Mouse (Mus musculus) midbrain, embryonic 14.5 days (tissue): ENCODE data around the gene Mafg. TPM values are rescaled to one million over a fixed set of nuclear protein-coding genes. Genes with fewer than 3 reads are reported as not detected.

Experiments used
- ATAC-seq: fragments of 200-750 bp; cut with Nextera tagmentation; 2 replicates; pipeline ENCODE4 v1.8.0; 2017; ENCODE audit warnings: moderate number of reproducible peaks, moderate library complexity; ENCODE audit not compliant: low FRiP score, low TSS enrichment
- DNase-seq: peaks from one replicate; pipeline ENCODE4 v3.0.0-alpha.2; 2015
- H3K27ac ChIP-seq: fragments of 300-500 bp; sonication (generic); replicated peaks from 2 replicates; pipeline ENCODE4 v1.5.1; 2014; ENCODE audit warnings: mild to moderate bottlenecking, low read depth, low read length, moderate library complexity
- H3K27me3 ChIP-seq: fragments of 300-500 bp; sonication (generic); 2 replicates; pipeline ENCODE4 v1.6.1; 2014; ENCODE audit warnings: low read length, control low read depth, mixed read lengths; ENCODE audit not compliant: control insufficient read depth, insufficient read depth
- H3K36me3 ChIP-seq: fragments of 300-500 bp; sonication (generic); 2 replicates; pipeline ENCODE4 v1.6.1; 2014; ENCODE audit warnings: low read length, control low read depth; ENCODE audit not compliant: control insufficient read depth, insufficient read depth
- H3K4me1 ChIP-seq: fragments of 300-500 bp; sonication (generic); 2 replicates; pipeline ENCODE4 v1.6.1; 2014; ENCODE audit warnings: mild to moderate bottlenecking, antibody characterized with exemption, low read length, control low read depth; ENCODE audit not compliant: control insufficient read depth, insufficient read depth
- H3K4me2 ChIP-seq: fragments of 300-500 bp; sonication (generic); 2 replicates; pipeline ENCODE4 v1.6.1; 2014; ENCODE audit warnings: mild to moderate bottlenecking, low read length, moderate library complexity
- H3K4me3 ChIP-seq: fragments of 300-500 bp; sonication (generic); replicated peaks from 2 replicates; pipeline ENCODE4 v1.5.1; 2014; ENCODE audit warnings: low read depth, low read length
- H3K9ac ChIP-seq: fragments of 300-500 bp; sonication (generic); replicated peaks from 2 replicates; pipeline ENCODE4 v1.6.1; 2014; ENCODE audit warnings: mild to moderate bottlenecking, low read length, moderate library complexity
- H3K9me3 ChIP-seq: fragments of 300-500 bp; sonication (generic); 2 replicates; pipeline ENCODE4 v1.6.1; 2016; ENCODE audit warnings: low read length, control low read depth, mixed read lengths; ENCODE audit not compliant: control insufficient read depth
- WGBS: fragments of 180-500 bp; shearing (Covaris S2); extraction: QIAGEN DNeasy Blood & Tissue Kit; methylation state at CpG from one replicate; pipeline ENCODE4 v1.1.7; 2014; 5-methylcytosine and 5-hydroxymethylcytosine counted together
- polyA plus RNA-seq: library from polyadenylated mRNA; unstranded; fragments of >200 nt; fragmentation: Nextera tagmentation; extraction: Ambion mirVana; gene quantifications from 2 replicates; pipeline ENCODE4 v1.2.1, GENCODE M21; 2014

Mafg gene
- polyA plus RNA-seq, 1 experiment from 2014 or later: 37.4 TPM

- WGBS: 95% methylated on average over 23 of the region's 23 CpGs
- no peak for ATAC-seq
- no peak overlapping the region for H3K4me2 ChIP-seq
- H3K9ac ChIP-seq: no peak overlapping the region
- peaks cover 28% of the 10 kb centered on the region for H3K36me3 ChIP-seq
- H3K9me3 ChIP-seq: no peaks in the 10 kb centered on the region
- no peak overlapping the region for H3K4me3 ChIP-seq
- H3K4me1 ChIP-seq: peaks cover 24% of the 10 kb centered on the region
- no peaks in the 10 kb centered on the region for H3K27me3 ChIP-seq
- no peak for DNase-seq
- H3K27ac ChIP-seq: no peak overlapping the region
Measured at GRCm38 (mm10) chr11:120628601-120629340, 4.6 kb downstream of the Mafg start.

GRCm38 (mm10) chr11:120627468-120628300 lies 5.7 kb downstream of the Mafg start:
- H3K9me3 ChIP-seq: no peaks in the 10 kb centered on the region
- H3K27me3 ChIP-seq: no peaks in the 10 kb centered on the region
- H3K4me2 ChIP-seq: no peak overlapping the region
- no peak overlapping the region for H3K27ac ChIP-seq
- ATAC-seq (no peak), DNase-seq (no peak)
- 81% methylated on average over 22 of the region's 22 CpGs for WGBS
- H3K4me1 ChIP-seq: peaks cover 24% of the 10 kb centered on the region
- no peak overlapping the region for H3K9ac ChIP-seq
- no peak overlapping the region for H3K4me3 ChIP-seq
- peaks cover 33% of the 10 kb centered on the region for H3K36me3 ChIP-seq

GRCm38 (mm10) chr11:120626785-120627467 lies 6.5 kb downstream of the Mafg start:
- Histone ChIP-seq H3K4me2 (no peak overlapping the region), H3K4me1 (peaks cover 19% of the 10 kb centered on the region), H3K27ac (no peak overlapping the region), H3K9ac (no peak overlapping the region), H3K36me3 (peaks cover 41% of the 10 kb centered on the region), H3K4me3 (no peak overlapping the region), H3K9me3 (no peaks in the 10 kb centered on the region), H3K27me3 (no peaks in the 10 kb centered on the region)
- WGBS: 93% methylated on average over 11 of the region's 11 CpGs
- DNase-seq (no peak), ATAC-seq (no peak)

GRCm38 (mm10) chr11:120625152-120625775 lies 8.1 kb downstream of the Mafg start, which contains the start of gene Sirt7:
Sirt7 (minus strand) TSS chr11:120625240.
- Histone ChIP-seq H3K4me1 (peaks cover 14% of the 10 kb centered on the region), H3K36me3 (peaks cover 58% of the 10 kb centered on the region), H3K4me3 (peak within 1 kb of the TSS; percentile 94), H3K4me2 (peak within 1 kb of the TSS; percentile 98), H3K9me3 (no peaks in the 10 kb centered on the region), H3K27me3 (no peaks in the 10 kb centered on the region), H3K27ac (peak within 1 kb of the TSS; percentile 86), H3K9ac (peak within 1 kb of the TSS; percentile 72)
- ATAC-seq: peak; percentile 31; the same call in 1 of the 2 replicates
- 25% methylated on average over 5 of the region's 5 CpGs for WGBS
- no peak for DNase-seq

GRCm38 (mm10) chr11:120624680-120625111 lies 8.7 kb downstream of the Mafg start:
- Histone ChIP-seq H3K36me3 (peaks cover 63% of the 10 kb centered on the region), H3K4me2 (peak overlapping the region; percentile 98), H3K9me3 (no peaks in the 10 kb centered on the region), H3K4me3 (peak overlapping the region; percentile 94), H3K9ac (peak overlapping the region; percentile 72), H3K4me1 (peaks cover 14% of the 10 kb centered on the region), H3K27me3 (no peaks in the 10 kb centered on the region), H3K27ac (peak overlapping the region; percentile 86)
- peak; percentile 95 for DNase-seq
- WGBS: under 1% methylated on average over 43 of the region's 53 CpGs
- peak; percentile 83 for ATAC-seq

GRCm38 (mm10) chr11:120623961-120624679 lies 9.3 kb downstream of the Mafg start:
- Histone ChIP-seq H3K4me1 (peaks cover 14% of the 10 kb centered on the region), H3K4me2 (peak overlapping the region; percentile 98), H3K36me3 (peaks cover 64% of the 10 kb centered on the region), H3K27ac (peak overlapping the region; percentile 86), H3K9ac (peak overlapping the region; percentile 72), H3K9me3 (no peaks in the 10 kb centered on the region), H3K27me3 (no peaks in the 10 kb centered on the region), H3K4me3 (peak overlapping the region; percentile 94)
- DNase-seq (peak; percentile 72), ATAC-seq (peak; percentile 46; the same call in 1 of the 2 replicates)
- 14% methylated on average over 30 of the region's 30 CpGs for WGBS

GRCm38 (mm10) chr11:120622805-120623204 lies 10.6 kb downstream of the Mafg start:
- 89% methylated on average over 6 of the region's 6 CpGs for WGBS
- ATAC-seq (no peak), DNase-seq (no peak)
- Histone ChIP-seq H3K9ac (no peak overlapping the region), H3K27ac (no peak overlapping the region), H3K4me2 (no peak overlapping the region), H3K36me3 (peaks cover 65% of the 10 kb centered on the region), H3K4me1 (peaks cover 14% of the 10 kb centered on the region), H3K9me3 (no peaks in the 10 kb centered on the region), H3K27me3 (no peaks in the 10 kb centered on the region), H3K4me3 (no peak overlapping the region)
